ENCODE assay signal across 14 mouse cellular contexts in the genomic region with DNA sequence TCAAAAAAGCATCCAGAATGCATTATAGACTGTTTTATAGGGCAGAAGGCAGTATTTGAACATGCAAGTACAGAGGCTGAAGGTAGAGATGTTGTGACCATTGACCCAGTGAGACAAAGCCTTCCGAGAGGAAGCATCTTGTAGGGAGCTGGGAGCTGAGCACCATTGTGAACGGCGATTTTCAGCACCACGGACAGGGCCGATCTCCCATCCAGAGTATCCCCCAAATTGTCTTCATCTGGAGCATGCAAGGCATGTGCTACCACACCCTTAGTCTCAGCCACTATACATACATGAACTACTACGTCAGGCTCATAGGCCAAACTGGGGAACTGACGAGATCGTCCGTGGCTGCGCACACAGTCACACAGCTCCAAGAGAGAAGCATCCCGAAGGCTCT. TPM values are rescaled to one million over a fixed set of nuclear protein-coding genes. Genes with fewer than 3 reads are reported as not detected.
DNase-seq lines count a peak whose midpoint lies in the region; ATAC-seq lines count a peak whose summit lies in the region.
"Had no signal": no experiment of that assay in that cellular context is flagged by ENCODE, and none has a peak within 500 bp of the region (broad histone marks: within the 10 kb centered on the region; RNA-seq: fewer than 3 reads in every experiment).

No protein-coding gene starts in this region.

- H3K27ac ChIP-seq in hindbrain, embryonic 10.5 days: no peak overlapping the region
- H3K27ac ChIP-seq in hindbrain, embryonic 14.5 days: no peak overlapping the region
- H3K27ac ChIP-seq: kidney, embryonic 15.5 days had no signal

- no peaks in the 10 kb centered on the region for H3K36me3 ChIP-seq in hindbrain, embryonic 10.5 days
- no peaks in the 10 kb centered on the region for H3K36me3 ChIP-seq in hindbrain, embryonic 14.5 days (replicated peaks; ENCODE audit: control insufficient read depth, insufficient read depth)
- H3K36me3 ChIP-seq: kidney, embryonic 15.5 days had no signal

- 40% methylated on average over 11 of the region's 11 CpGs for WGBS in hindbrain, embryonic 10.5 days
- WGBS in hindbrain, embryonic 14.5 days: 40% methylated on average over 11 of the region's 11 CpGs

- no peak for ATAC-seq in hindbrain, embryonic 14.5 days (ENCODE audit: low FRiP score)
- peak; percentile 58 for ATAC-seq in granulocyte monocyte progenitor cell, adult 5-6 weeks (replicated peaks; ENCODE audit: poor library complexity, severe bottlenecking)

- H3K4me3 ChIP-seq in hindbrain, embryonic 10.5 days: no peak overlapping the region
- no peak overlapping the region for H3K4me3 ChIP-seq in hindbrain, embryonic 14.5 days (replicated peaks; ENCODE audit: low read length)
- H3K4me3 ChIP-seq: kidney, embryonic 15.5 days had no signal

- H3K4me1 ChIP-seq in hindbrain, embryonic 10.5 days (replicated peaks): 0 out of 2 replicates have a peak, but pooled peaks cover 3% of the 10 kb centered on the region
- no peaks in the 10 kb centered on the region for H3K4me1 ChIP-seq in hindbrain, embryonic 14.5 days (replicated peaks; ENCODE audit: control insufficient read depth, insufficient read depth, low read length)
- H3K4me1 ChIP-seq: kidney, embryonic 15.5 days had no signal

- H3K9me3 ChIP-seq in hindbrain, embryonic 10.5 days: no peaks in the 10 kb centered on the region
- H3K9me3 ChIP-seq in hindbrain, embryonic 14.5 days (ENCODE audit: control insufficient read depth, low read length): no peaks in the 10 kb centered on the region
- H3K9me3 ChIP-seq: kidney, embryonic 15.5 days had no signal

- no peaks in the 10 kb centered on the region for H3K27me3 ChIP-seq in hindbrain, embryonic 10.5 days (ENCODE audit: insufficient read depth, poor library complexity, severe bottlenecking)
- H3K27me3 ChIP-seq in hindbrain, embryonic 14.5 days (ENCODE audit: control insufficient read depth, insufficient read depth, low read length): no peaks in the 10 kb centered on the region
- H3K27me3 ChIP-seq: kidney, embryonic 15.5 days had no signal

- no peak overlapping the region for H3K4me2 ChIP-seq in hindbrain, embryonic 14.5 days (replicated peaks)
- H3K4me2 ChIP-seq: kidney, embryonic 15.5 days had no signal

- no peak overlapping the region for H3K9ac ChIP-seq in hindbrain, embryonic 14.5 days
- H3K9ac ChIP-seq: kidney, embryonic 15.5 days had no signal

- peak; percentile 34 for DNase-seq in hindbrain, embryonic 10.5 days (ENCODE audit: low spot score)
- no peak for DNase-seq in hindbrain, embryonic 14.5 days (ENCODE audit: low spot score)
- DNase-seq in 416B (ENCODE audit: low read depth) (peak; percentile 42), R1 (ENCODE audit: low read depth, low spot score) (peak; percentile 69)
- DNase-seq in layer of hippocampus, postnatal 36 days: no peak
- DNase-seq in layer of hippocampus, adult 9-10 months (ENCODE audit: low spot score): no peak
- DNase-seq: cerebellum, postnatal 10 days; gastrocnemius, postnatal 14 days; heart, postnatal 14 days; left cerebral cortex, postnatal 4 days; lung, postnatal 10 days had no signal

RNA-seq across cellular contexts. Expression of a gene that starts 16.4 kb away (rescaled TPM):
- 11.9 and 14.9 TPM in 2 replicates for polyA plus RNA-seq in hindbrain, embryonic 10.5 days (2016; fragmentation: Nextera tagmentation; extraction: Ambion mirVana)
- polyA plus RNA-seq in hindbrain, embryonic 14.5 days (2014; fragmentation: Nextera tagmentation; extraction: Ambion mirVana): 15.8 and 19.4 TPM in 2 replicates
- total RNA-seq in granulocyte monocyte progenitor cell, adult 5-6 weeks (2014; fragmentation: Nextera tagmentation): 28.6 and 32.6 TPM in 2 replicates
- total RNA-seq in granulocyte monocyte progenitor cell, adult 5-6 weeks (2017): 33.6 and 45.4 TPM in 2 replicates
- total RNA-seq in layer of hippocampus, postnatal 36 days (2021): 10 to 100 TPM; 27.4 to 30.0 TPM

RNA-seq across cellular contexts. Expression of a gene that starts 20.6 kb away (rescaled TPM):
- polyA plus RNA-seq in hindbrain, embryonic 10.5 days (2016; fragmentation: Nextera tagmentation; extraction: Ambion mirVana): 30.5 and 31.2 TPM in 2 replicates
- polyA plus RNA-seq in hindbrain, embryonic 14.5 days (2014; fragmentation: Nextera tagmentation; extraction: Ambion mirVana): 25.3 and 28.1 TPM in 2 replicates
- 6.7 and 7.0 TPM in 2 replicates for total RNA-seq in granulocyte monocyte progenitor cell, adult 5-6 weeks (2014; fragmentation: Nextera tagmentation)
- 9.0 and 9.1 TPM in 2 replicates for total RNA-seq in granulocyte monocyte progenitor cell, adult 5-6 weeks (2017)
- total RNA-seq in layer of hippocampus, postnatal 36 days (2021): 10 to 100 TPM; 21.3 to 25.1 TPM

RNA-seq across cellular contexts. Expression of a gene that starts 28.4 kb away (rescaled TPM):
- 0.29 TPM in 1 of 2 replicates, not detected in the other for polyA plus RNA-seq in hindbrain, embryonic 10.5 days (2016; fragmentation: Nextera tagmentation; extraction: Ambion mirVana)
- polyA plus RNA-seq in hindbrain, embryonic 14.5 days (2014; fragmentation: Nextera tagmentation; extraction: Ambion mirVana): 0.25 TPM in 1 of 2 replicates, not detected in the other
- not detected in 2 replicates for total RNA-seq in granulocyte monocyte progenitor cell, adult 5-6 weeks (2014; fragmentation: Nextera tagmentation)
- not detected in 2 replicates for total RNA-seq in granulocyte monocyte progenitor cell, adult 5-6 weeks (2017)
- not detected for total RNA-seq in layer of hippocampus, postnatal 36 days (2021)
- total RNA-seq: CH12.LX; gastrocnemius, postnatal 14 days; left cerebral cortex, postnatal 4 days had no signal
- polyA plus RNA-seq: kidney, embryonic 15.5 days had no signal

RNA-seq across cellular contexts. Expression of a gene that starts 43.4 kb away (rescaled TPM):
- 0.21 TPM in 1 of 2 replicates, not detected in the other for polyA plus RNA-seq in hindbrain, embryonic 10.5 days (2016; fragmentation: Nextera tagmentation; extraction: Ambion mirVana)
- 2.4 TPM in 2 replicates for polyA plus RNA-seq in hindbrain, embryonic 14.5 days (2014; fragmentation: Nextera tagmentation; extraction: Ambion mirVana)
- total RNA-seq in granulocyte monocyte progenitor cell, adult 5-6 weeks (2014; fragmentation: Nextera tagmentation): not detected in 2 replicates
- total RNA-seq in granulocyte monocyte progenitor cell, adult 5-6 weeks (2017): not detected in 2 replicates
- total RNA-seq in layer of hippocampus, postnatal 36 days (2021): not detected
- total RNA-seq: CH12.LX; gastrocnemius, postnatal 14 days had no signal

RNA-seq across cellular contexts. Expression of a gene that starts 52.6 kb away (rescaled TPM):
- 43.4 and 52.4 TPM in 2 replicates for polyA plus RNA-seq in hindbrain, embryonic 10.5 days (2016; fragmentation: Nextera tagmentation; extraction: Ambion mirVana)
- 83.4 and 91.6 TPM in 2 replicates for polyA plus RNA-seq in hindbrain, embryonic 14.5 days (2014; fragmentation: Nextera tagmentation; extraction: Ambion mirVana)
- 34.4 and 38.9 TPM in 2 replicates for total RNA-seq in granulocyte monocyte progenitor cell, adult 5-6 weeks (2014; fragmentation: Nextera tagmentation)
- total RNA-seq in granulocyte monocyte progenitor cell, adult 5-6 weeks (2017): 30.2 and 32.6 TPM in 2 replicates
- total RNA-seq in layer of hippocampus, postnatal 36 days (2021): 100 to 1,000 TPM; 174 to 194 TPM

Comparison
In these comparisons a context has a peak if more than half of its experiments do, and no peak if none do; other contexts are left out.
1. DNase-seq: peak in hindbrain, embryonic 10.5 days (single experiment), 416B (single experiment) and R1 (single experiment); none in hindbrain, embryonic 14.5 days (single experiment), layer of hippocampus, postnatal 36 days (0 of 2) and layer of hippocampus, adult 9-10 months (single experiment).